Mouse (Mus musculus): ENCODE results near the gene Fam241a. TPM values are rescaled to one million over a fixed set of nuclear protein-coding genes. Genes with fewer than 3 reads are reported as not detected.

Fam241a gene
- total and polyA plus RNA-seq, 3 experiments = 1.6 to 12.7 (median 5.3) TPM

GRCm38 (mm10) chr3:127848088-127848808 lies 47.9 kb downstream of the Fam241a start:
- Histone ChIP-seq H3K4me3 (replicated peaks in 1 of 3; ENCODE audit: low read depth in 2 of 3, low read length in 2 of 3, poor library complexity in 1 of 3) (no peak overlapping the region), H3K36me3 (replicated peaks in 1 of 2; ENCODE audit: control insufficient read depth in 1 of 2, insufficient read depth in 1 of 2, low read length in 1 of 2) (no peaks in the 10 kb centered on the region), H3K4me2 (ENCODE audit: insufficient read depth, low read depth, poor library complexity, severe bottlenecking) (no peak overlapping the region), H3K27me3 (replicated peaks) (no peaks in the 10 kb centered on the region), H3K9me3 (replicated peaks; ENCODE audit: low read length) (peaks cover 7% of the 10 kb centered on the region), H3K9ac (ENCODE audit: insufficient read depth, low read depth) (no peak overlapping the region), H3K4me1 (ENCODE audit: control insufficient read depth in 1 of 2, insufficient read depth in 2 of 2) (no peaks in the 10 kb centered on the region), H3K27ac (ENCODE audit: insufficient read depth, low read depth) (no peak overlapping the region), H3K79me2 (replicated peaks; ENCODE audit: control insufficient read depth, extremely low read depth, insufficient read depth, poor library complexity, severe bottlenecking) (no peaks in the 10 kb centered on the region)
- TF ChIP-seq POLR2A (IDR thresholded peaks at IDR 0.05; ENCODE audit: low read depth, low read length) (no peak), CTCF (conservative IDR thresholded peaks at IDR 0.05 in 1 of 2, IDR thresholded peaks at IDR 0.05 in 1 of 2; ENCODE audit: low read depth in 2 of 2, low read length in 2 of 2) (no peak), MAX (IDR thresholded peaks at IDR 0.05; ENCODE audit: low read length) (no peak), NRF1 (IDR thresholded peaks at IDR 0.05; ENCODE audit: low read depth, low read length) (no peak), HCFC1 (IDR thresholded peaks at IDR 0.05; ENCODE audit: low read depth, low read length) (no peak), CHD1 (IDR thresholded peaks at IDR 0.05; ENCODE audit: low read depth, low read length) (no peak), BHLHE40 (IDR thresholded peaks at IDR 0.05; ENCODE audit: low read depth, low read length) (no peak), NELFE (IDR thresholded peaks at IDR 0.05; ENCODE audit: low read depth, low read length) (no peak), ZKSCAN1 (IDR thresholded peaks at IDR 0.05; ENCODE audit: borderline replicate concordance, low read depth, low read length) (no peak), PAX5 (IDR thresholded peaks at IDR 0.05; ENCODE audit: low read length) (no peak), IRF4 (IDR thresholded peaks at IDR 0.05; ENCODE audit: low read depth, low read length) (no peak)
- no peak for DNase-seq (ENCODE audit: extremely low read depth)
- dilution Hi-C loops (cut with MboI; ENCODE audit: extremely low pct_ligation_motif_present, extremely low pct_unique_long_range_greater_than_20kb, low sequenced_read_pairs) = no loop called here
- in situ Hi-C loops (cut with MboI; ENCODE audit: low pct_ligation_motif_present, low pct_unique_long_range_greater_than_20kb, low sequenced_read_pairs) = no loop called here

GRCm38 (mm10) chr3:127843941-127844327 lies 52.2 kb downstream of the Fam241a start:
- dilution Hi-C loops (cut with MboI; ENCODE audit: extremely low pct_ligation_motif_present, extremely low pct_unique_long_range_greater_than_20kb, low sequenced_read_pairs) = no loop called here
- Histone ChIP-seq H3K36me3 (replicated peaks in 1 of 2; ENCODE audit: control insufficient read depth in 1 of 2, insufficient read depth in 1 of 2, low read length in 1 of 2) (no peaks in the 10 kb centered on the region), H3K9ac (ENCODE audit: insufficient read depth, low read depth) (no peak overlapping the region), H3K79me2 (replicated peaks; ENCODE audit: control insufficient read depth, extremely low read depth, insufficient read depth, poor library complexity, severe bottlenecking) (no peaks in the 10 kb centered on the region), H3K9me3 (replicated peaks; ENCODE audit: low read length) (peaks cover 7% of the 10 kb centered on the region), H3K27me3 (replicated peaks) (no peaks in the 10 kb centered on the region), H3K27ac (ENCODE audit: insufficient read depth, low read depth) (no peak overlapping the region), H3K4me1 (ENCODE audit: control insufficient read depth in 1 of 2, insufficient read depth in 2 of 2) (peaks cover 0 to under 1% of the 10 kb centered on the region in 2 experiments; a peak in 1 of 4 replicates), H3K4me2 (ENCODE audit: insufficient read depth, low read depth, poor library complexity, severe bottlenecking) (no peak overlapping the region), H3K4me3 (replicated peaks in 1 of 3; ENCODE audit: low read depth in 2 of 3, low read length in 2 of 3, poor library complexity in 1 of 3) (no peak overlapping the region)
- in situ Hi-C loops (cut with MboI; ENCODE audit: low pct_ligation_motif_present, low pct_unique_long_range_greater_than_20kb, low sequenced_read_pairs) = no loop called here
- no peak for DNase-seq (ENCODE audit: extremely low read depth)
- TF ChIP-seq MAZ (IDR thresholded peaks at IDR 0.05; ENCODE audit: low read depth, low read length) (no peak), CHD1 (IDR thresholded peaks at IDR 0.05; ENCODE audit: low read depth, low read length) (no peak), CTCF (conservative IDR thresholded peaks at IDR 0.05 in 1 of 2, IDR thresholded peaks at IDR 0.05 in 1 of 2; ENCODE audit: low read depth in 2 of 2, low read length in 2 of 2) (no peak), IRF4 (IDR thresholded peaks at IDR 0.05; ENCODE audit: low read depth, low read length) (no peak), MEF2A (IDR thresholded peaks at IDR 0.05; ENCODE audit: borderline replicate concordance, low read depth, low read length) (no peak), RCOR1 (conservative IDR thresholded peaks at IDR 0.05; ENCODE audit: low read depth, low read length) (no peak), USF2 (conservative IDR thresholded peaks at IDR 0.05; ENCODE audit: low read depth, low read length) (no peak), UBTF (IDR thresholded peaks at IDR 0.05; ENCODE audit: low read depth, low read length) (no peak), KAT2A (IDR thresholded peaks at IDR 0.05; ENCODE audit: insufficient replicate concordance, low read length) (no peak), NELFE (IDR thresholded peaks at IDR 0.05; ENCODE audit: low read depth, low read length) (no peak), E2F4 (IDR thresholded peaks at IDR 0.05; ENCODE audit: insufficient replicate concordance, low read depth, low read length) (no peak), TBP (conservative IDR thresholded peaks at IDR 0.05; ENCODE audit: low read depth, low read length) (no peak), JUN (IDR thresholded peaks at IDR 0.05; ENCODE audit: insufficient read depth, low read depth, low read length) (no peak), ZC3H11A (IDR thresholded peaks at IDR 0.05; ENCODE audit: low read depth, low read length) (no peak), ELF1 (IDR thresholded peaks at IDR 0.05; ENCODE audit: low read depth, low read length) (no peak)
